Mouse (Mus musculus) activated CD4-positive, CD25-positive, alpha-beta regulatory T cell, adult 4 months (primary cell): ENCODE results near the gene Gpatch3. TPM values are rescaled to one million over a fixed set of nuclear protein-coding genes. Genes with fewer than 3 reads are reported as not detected.

Experiments used
- ATAC-seq: one replicate; pipeline ENCODE4 v1.8.0; 2017
- polyA plus RNA-seq, 2 experiments: library from polyadenylated mRNA; unstranded; fragments of 100-300 nt; shearing (Covaris generic); gene quantifications; one replicate each; pipeline ENCODE4 v1.2.1; 2017

The Gpatch3 gene
- polyA plus RNA-seq, 2 experiments from 2014 or later, result 1.1 to 1.7 TPM

DNA sequence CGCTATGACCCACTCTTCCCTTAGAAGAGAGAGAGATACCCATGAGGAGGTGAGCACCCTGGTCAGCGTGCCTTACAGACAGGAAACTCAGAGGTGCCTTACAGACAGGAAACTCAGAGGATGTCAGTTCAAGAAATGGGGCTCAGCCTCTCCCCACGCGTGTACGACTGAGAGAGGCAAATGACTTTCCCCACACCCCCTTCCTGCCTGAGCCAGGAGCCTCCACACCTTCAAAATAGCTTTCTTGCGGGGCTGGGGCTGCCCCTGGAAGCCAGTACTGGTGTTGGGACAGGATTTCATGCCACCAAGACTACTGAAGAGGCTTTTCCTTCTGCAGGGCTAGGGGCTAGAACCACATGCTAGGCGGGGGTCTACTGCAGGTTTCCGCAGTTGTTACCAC is 46.1 kb downstream of the Gpatch3 start:
- ATAC-seq, result peak; percentile 62

DNA sequence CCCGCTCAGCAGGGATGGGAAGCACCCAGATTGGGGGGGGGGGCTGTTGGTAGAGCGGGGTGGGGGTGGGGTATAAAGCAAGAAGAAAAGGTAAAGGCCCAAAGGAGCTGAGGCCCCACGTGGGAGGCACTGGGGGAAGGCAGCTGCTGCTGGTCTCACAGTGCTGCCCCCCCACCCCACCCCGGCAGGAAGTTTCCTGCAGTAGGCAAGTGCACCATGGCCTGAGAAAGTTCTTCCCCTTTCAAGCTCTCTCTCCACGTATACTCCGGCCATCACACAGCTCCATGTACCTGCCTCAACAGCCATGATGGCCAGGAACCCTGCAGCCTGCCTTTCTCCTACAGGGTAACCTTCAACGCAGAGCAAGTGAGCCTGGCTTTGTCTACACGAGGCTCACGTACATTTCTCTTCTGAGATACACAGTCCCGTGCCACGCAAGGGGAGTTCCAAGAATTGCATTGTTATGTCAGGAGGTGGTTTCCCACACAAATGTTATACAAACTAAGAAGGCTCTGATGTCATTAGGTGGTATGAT is 47.7 kb downstream of the Gpatch3 start:
- peak; percentile 51 for ATAC-seq

- no peak for ATAC-seq
Measured at GRCm38 (mm10) chr4:133624830-133625229, 50.3 kb downstream of the Gpatch3 start.

DNA sequence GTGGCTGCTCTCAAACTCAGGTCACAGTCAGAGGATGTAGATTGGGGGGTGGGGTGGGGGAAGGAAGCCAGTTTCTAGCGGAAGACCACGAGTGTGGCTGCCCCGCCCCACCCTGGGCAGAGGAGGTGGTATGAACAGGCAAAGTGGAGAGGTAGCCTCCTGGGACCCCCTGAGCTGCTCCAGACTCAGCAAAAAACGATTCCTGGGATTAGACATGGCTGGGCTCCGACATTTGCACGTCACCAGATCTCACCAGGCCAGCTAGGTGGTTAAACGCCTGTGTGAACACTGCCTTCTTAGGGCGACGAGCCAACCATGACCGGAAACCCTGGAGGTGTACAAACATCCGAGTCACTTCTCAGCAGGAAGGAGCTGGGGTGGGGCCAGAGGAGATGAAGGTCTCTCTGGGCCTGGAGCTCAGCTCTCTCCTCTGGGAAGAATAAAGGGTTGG is 51.1 kb downstream of the Gpatch3 start:
- ATAC-seq, result peak; percentile 57

- no peak for ATAC-seq
Measured at GRCm38 (mm10) chr4:133626221-133626620, 51.7 kb downstream of the Gpatch3 start.

- ATAC-seq, result no peak
Measured at GRCm38 (mm10) chr4:133626621-133627020, 52.1 kb downstream of the Gpatch3 start.

DNA sequence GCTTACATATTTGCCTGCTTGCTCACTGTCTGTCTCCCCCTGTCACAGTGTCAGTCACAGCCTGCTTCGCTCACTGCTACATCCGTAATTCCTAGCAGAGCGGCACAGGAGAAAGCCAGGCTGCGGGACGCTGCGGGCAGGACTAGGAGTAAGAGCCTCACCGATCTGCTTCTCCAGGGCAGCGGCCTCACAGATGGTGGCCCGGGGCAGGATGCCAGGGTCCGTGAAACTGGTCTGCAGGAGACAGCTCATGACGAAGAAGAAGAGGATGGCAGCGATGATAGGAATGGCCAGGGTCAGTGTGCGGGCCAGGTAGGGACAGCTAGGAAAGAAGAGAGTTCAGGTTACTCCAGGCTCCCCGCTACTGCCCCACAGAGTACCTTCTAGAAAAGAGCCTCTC is 52.5 kb downstream of the Gpatch3 start:
- no peak for ATAC-seq

DNA sequence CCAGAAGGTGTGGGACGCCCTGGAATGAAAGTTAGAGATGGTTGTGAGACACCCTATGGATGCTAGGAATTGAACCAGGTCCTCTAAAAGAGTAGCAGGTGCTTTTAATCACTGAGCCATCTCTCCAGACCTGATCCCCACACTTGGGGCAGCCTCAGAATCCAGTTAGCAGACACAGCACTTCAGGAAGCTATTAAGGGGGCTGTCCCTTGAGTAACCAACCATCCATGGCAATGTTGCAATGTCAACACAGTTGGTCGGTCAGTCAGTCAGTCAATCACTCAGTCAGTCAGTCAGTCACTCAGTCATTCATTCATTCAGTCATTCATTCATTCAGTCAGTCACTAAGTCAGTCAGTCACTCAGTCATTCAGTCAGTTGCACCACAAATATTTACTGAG is 54.0 kb downstream of the Gpatch3 start:
- no peak for ATAC-seq

DNA sequence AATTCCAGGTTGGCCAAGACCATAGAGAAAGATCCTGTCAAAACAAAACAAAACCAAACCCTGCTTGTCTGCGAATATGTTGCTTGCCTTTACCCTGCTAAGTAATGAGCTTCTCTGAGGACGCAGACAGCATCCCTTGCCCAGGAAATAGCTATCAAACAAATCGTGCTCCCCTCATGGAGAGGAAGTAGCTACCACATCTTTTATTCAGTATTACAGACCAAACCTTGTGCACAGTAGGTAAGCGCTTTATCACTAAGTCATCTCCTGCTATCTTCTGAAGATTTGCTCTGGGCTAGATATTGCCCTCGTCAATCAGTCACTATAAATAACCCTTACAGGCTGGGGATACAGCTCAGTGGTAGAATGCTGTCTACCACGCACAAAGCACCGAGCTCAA is 54.6 kb downstream of the Gpatch3 start:
- peak; percentile 34 for ATAC-seq

GRCm38 (mm10) chr4:133630326-133630920 is 55.9 kb downstream of the Gpatch3 start:
- ATAC-seq, result no peak

- ATAC-seq, result peak; percentile 14
Measured at GRCm38 (mm10) chr4:133631071-133631768, 56.7 kb downstream of the Gpatch3 start.

DNA sequence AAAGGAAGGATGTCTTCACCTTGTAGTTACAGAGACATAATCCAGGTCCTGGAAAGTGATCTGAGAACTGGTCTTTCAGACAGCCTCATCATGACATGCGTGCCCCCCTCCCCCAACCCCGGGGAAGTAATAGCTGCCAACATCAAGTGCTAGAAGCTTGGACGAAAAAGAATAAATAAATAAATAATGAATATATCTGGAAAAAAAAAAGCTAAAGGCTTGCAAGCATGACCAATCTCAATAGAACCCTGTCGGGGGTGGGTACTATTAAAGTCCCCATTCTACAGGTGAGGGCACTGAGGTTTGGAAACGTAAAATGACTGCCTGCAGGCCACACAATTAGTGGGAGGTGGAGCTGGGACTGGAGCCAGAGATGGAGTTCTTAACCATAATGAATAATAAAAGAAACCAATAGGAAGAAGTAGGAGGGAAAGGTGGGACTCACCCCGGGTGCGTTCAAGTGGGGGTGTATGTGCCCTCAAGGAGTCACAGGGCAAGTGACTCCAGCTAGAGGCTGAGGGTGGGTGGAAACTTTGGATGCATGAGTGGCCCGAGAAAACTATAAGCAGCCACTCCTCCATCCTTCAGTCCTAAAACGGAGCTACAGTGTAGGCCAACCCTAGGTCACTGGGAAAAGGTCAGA is 57.3 kb downstream of the Gpatch3 start:
- ATAC-seq, result no peak

- no peak for ATAC-seq
Measured at GRCm38 (mm10) chr4:133632483-133633327, 58.2 kb downstream of the Gpatch3 start.

- peak; percentile 48 for ATAC-seq
Measured at GRCm38 (mm10) chr4:133633332-133634042, 58.9 kb downstream of the Gpatch3 start.

Other genes starting within 250 kb of the Gpatch3 start
- 1 to 10 TPM; 5.5 to 8.9 TPM for gene Wdtc1, start 221.3 kb upstream of the Gpatch3 start, polyA plus RNA-seq
- gene Slc9a1, start 205.0 kb upstream of the Gpatch3 start, polyA plus RNA-seq, result 10 to 100 TPM; 10.4 to 11.3 TPM
- gene Tent5b, start 94.6 kb upstream of the Gpatch3 start, polyA plus RNA-seq, result not detected
- gene Trnp1, start 76.2 kb upstream of the Gpatch3 start, polyA plus RNA-seq, result not detected
- gene Kdf1, start 55.8 kb upstream of the Gpatch3 start, polyA plus RNA-seq, result not detected
- gene Nudc, start 28.7 kb upstream of the Gpatch3 start, polyA plus RNA-seq, result 10 to 100 TPM; 32.7 to 55.9 TPM
- gene Nr0b2, start 21.4 kb upstream of the Gpatch3 start, polyA plus RNA-seq, result not detected
- 1 to 10 TPM; 7.8 to 7.9 TPM for gene Gpn2, start 9.6 kb downstream of the Gpatch3 start, polyA plus RNA-seq
- 10 to 100 TPM; 10.2 to 22.2 TPM for gene Sfn, start 27.4 kb downstream of the Gpatch3 start, polyA plus RNA-seq
- gene Zdhhc18, start 75.4 kb downstream of the Gpatch3 start, polyA plus RNA-seq, result 10 to 100 TPM; 25.8 to 28.8 TPM
- 10 to 100 TPM; 10.6 to 11.9 TPM for gene Pigv, start 97.9 kb downstream of the Gpatch3 start, polyA plus RNA-seq
- gene Arid1a, start 182.0 kb downstream of the Gpatch3 start, polyA plus RNA-seq, result 10 to 100 TPM; 58.4 to 79.1 TPM